Mouse (Mus musculus) midbrain, embryonic 16.5 days (tissue): ENCODE results near the gene Tmem72. TPM values are rescaled to one million over a fixed set of nuclear protein-coding genes. Genes with fewer than 3 reads are reported as not detected.

Experiments used
- ATAC-seq: fragments of 200-750 bp; cut with Nextera tagmentation; 2 replicates; pipeline ENCODE4 v1.8.0; 2017; ENCODE audit warnings: moderate TSS enrichment
- H3K27ac ChIP-seq: fragments of 300-500 bp; sonication (generic); 2 replicates; pipeline ENCODE4 v1.5.1; 2014; ENCODE audit warnings: mild to moderate bottlenecking, low read length, mixed read lengths
- H3K27me3 ChIP-seq: fragments of 300-500 bp; sonication (generic); 2 replicates; pipeline ENCODE4 v1.6.1; 2014; ENCODE audit warnings: low read depth, low read length, mixed read lengths; ENCODE audit not compliant: control insufficient read depth, insufficient read depth
- H3K36me3 ChIP-seq: fragments of 300-500 bp; sonication (generic); 2 replicates; pipeline ENCODE4 v1.6.1; 2014; ENCODE audit warnings: mild to moderate bottlenecking, low read length, moderate library complexity, mixed read lengths; ENCODE audit not compliant: control insufficient read depth, insufficient read depth
- H3K4me1 ChIP-seq: fragments of 300-500 bp; sonication (generic); 2 replicates; pipeline ENCODE4 v1.6.1; 2014; ENCODE audit warnings: mild to moderate bottlenecking, low read length, mixed read lengths; ENCODE audit not compliant: control insufficient read depth, insufficient read depth
- H3K4me2 ChIP-seq: fragments of 300-500 bp; sonication (generic); 2 replicates; pipeline ENCODE4 v1.6.1; 2014; ENCODE audit warnings: mild to moderate bottlenecking, low read length, mixed read lengths
- H3K4me3 ChIP-seq: fragments of 300-500 bp; sonication (generic); 2 replicates; pipeline ENCODE4 v1.5.1; 2014; ENCODE audit warnings: low read depth, mild to moderate bottlenecking, low read length, moderate library complexity, mixed read lengths
- H3K9ac ChIP-seq: fragments of 300-500 bp; sonication (generic); 2 replicates; pipeline ENCODE4 v1.6.1; 2014; ENCODE audit warnings: low read depth, low read length, mixed read lengths
- H3K9me3 ChIP-seq: fragments of 300-500 bp; sonication (generic); replicated peaks from 2 replicates; pipeline ENCODE4 v1.6.1; 2014; ENCODE audit warnings: mild to moderate bottlenecking, low read length, mixed read lengths; ENCODE audit not compliant: control insufficient read depth, poor library complexity, severe bottlenecking
- WGBS: fragments of 180-500 bp; shearing (Covaris S2); extraction: QIAGEN DNeasy Blood & Tissue Kit; methylation state at CpG from one replicate; pipeline ENCODE4 v1.1.7; 2014; 5-methylcytosine and 5-hydroxymethylcytosine counted together
- polyA plus RNA-seq: library from polyadenylated mRNA; unstranded; fragments of >200 nt; fragmentation: Nextera tagmentation; extraction: Ambion mirVana; gene quantifications from 2 replicates; pipeline ENCODE4 v1.2.1, GENCODE M21; 2015

Gene Tmem72
- polyA plus RNA-seq, 1 experiment from 2014 or later, result 0.75 TPM

- Histone ChIP-seq H3K4me1 (0 out of 2 replicates have a peak, but pooled peaks cover 4% of the 10 kb centered on the region), H3K27me3 (no peaks in the 10 kb centered on the region), H3K9me3 (no peaks in the 10 kb centered on the region), H3K4me2 (no peak overlapping the region), H3K27ac (no peak overlapping the region), H3K9ac (no peak overlapping the region), H3K4me3 (no peak overlapping the region), H3K36me3 (no peaks in the 10 kb centered on the region)
- 74% methylated on average over 12 of the region's 12 CpGs for WGBS
- no peak for ATAC-seq
Measured at GRCm38 (mm10) chr6:116666085-116666750, 50.5 kb downstream of the Tmem72 start.

- Histone ChIP-seq H3K27me3 (no peaks in the 10 kb centered on the region), H3K9me3 (no peaks in the 10 kb centered on the region), H3K27ac (no peak overlapping the region), H3K4me3 (no peak overlapping the region), H3K9ac (no peak overlapping the region), H3K4me1 (no peaks in the 10 kb centered on the region), H3K4me2 (no peak overlapping the region), H3K36me3 (no peaks in the 10 kb centered on the region)
- 69% methylated on average over 3 of the region's 3 CpGs for WGBS
- no peak for ATAC-seq
Measured at GRCm38 (mm10) chr6:116664830-116665229, 51.9 kb downstream of the Tmem72 start.

- WGBS, result 75% methylated on average over 6 of the region's 6 CpGs
- Histone ChIP-seq H3K4me2 (no peak overlapping the region), H3K9me3 (no peaks in the 10 kb centered on the region), H3K27me3 (no peaks in the 10 kb centered on the region), H3K9ac (no peak overlapping the region), H3K4me3 (no peak overlapping the region), H3K36me3 (no peaks in the 10 kb centered on the region), H3K4me1 (no peaks in the 10 kb centered on the region), H3K27ac (no peak overlapping the region)
- no peak for ATAC-seq
Measured at GRCm38 (mm10) chr6:116664031-116664430, 52.7 kb downstream of the Tmem72 start.

- ATAC-seq, result no peak
Measured at GRCm38 (mm10) chr6:116663364-116663763, 53.3 kb downstream of the Tmem72 start.

GRCm38 (mm10) chr6:116653684-116654454 is 62.8 kb downstream of the Tmem72 start:
- Histone ChIP-seq H3K36me3 (no peaks in the 10 kb centered on the region), H3K9ac (no peak overlapping the region), H3K27me3 (no peaks in the 10 kb centered on the region), H3K4me2 (no peak overlapping the region), H3K4me3 (no peak overlapping the region), H3K4me1 (no peaks in the 10 kb centered on the region), H3K9me3 (no peaks in the 10 kb centered on the region), H3K27ac (no peak overlapping the region)
- 60% methylated on average over 9 of the region's 9 CpGs for WGBS
- peak; percentile 83 for ATAC-seq

More at GRCm38 (mm10) chr6:116663364-116663763, 53.3 kb downstream of the Tmem72 start:
- H3K4me2 ChIP-seq, result no peak overlapping the region
- 92% methylated on average over 2 of the region's 2 CpGs for WGBS
- H3K9me3 ChIP-seq, result no peaks in the 10 kb centered on the region
- H3K36me3 ChIP-seq, result no peaks in the 10 kb centered on the region
- H3K4me3 ChIP-seq, result no peak overlapping the region
- no peaks in the 10 kb centered on the region for H3K27me3 ChIP-seq
- H3K27ac ChIP-seq, result no peak overlapping the region
- H3K9ac ChIP-seq, result no peak overlapping the region
- H3K4me1 ChIP-seq, result no peaks in the 10 kb centered on the region

GRCm38 (mm10) chr6:116653191-116653590 is 63.5 kb downstream of the Tmem72 start:
- no peak for ATAC-seq
- no peaks in the 10 kb centered on the region for H3K4me1 ChIP-seq
- WGBS, result 80% methylated on average over 3 of the region's 3 CpGs
- H3K27me3 ChIP-seq, result no peaks in the 10 kb centered on the region
- no peak overlapping the region for H3K4me3 ChIP-seq
- H3K9ac ChIP-seq, result no peak overlapping the region
- no peaks in the 10 kb centered on the region for H3K36me3 ChIP-seq
- no peak overlapping the region for H3K27ac ChIP-seq
- H3K4me2 ChIP-seq, result no peak overlapping the region
- H3K9me3 ChIP-seq, result no peaks in the 10 kb centered on the region

- 74% methylated on average over 20 of the region's 20 CpGs for WGBS
- Histone ChIP-seq H3K27me3 (no peaks in the 10 kb centered on the region), H3K9ac (no peak overlapping the region), H3K9me3 (no peaks in the 10 kb centered on the region), H3K27ac (no peak overlapping the region), H3K4me2 (no peak overlapping the region), H3K4me3 (no peak overlapping the region), H3K36me3 (no peaks in the 10 kb centered on the region), H3K4me1 (no peaks in the 10 kb centered on the region)
- no peak for ATAC-seq
Measured at GRCm38 (mm10) chr6:116651437-116652118, 65.1 kb downstream of the Tmem72 start.

- ATAC-seq, result no peak
- no peak within 1 kb of the TSS for H3K4me3 ChIP-seq
- no peak within 1 kb of the TSS for H3K27ac ChIP-seq
- no peaks in the 10 kb centered on the region for H3K27me3 ChIP-seq
- WGBS, result 82% methylated on average over 6 of the region's 6 CpGs
- no peak within 1 kb of the TSS for H3K9ac ChIP-seq
- no peaks in the 10 kb centered on the region for H3K36me3 ChIP-seq
- H3K4me1 ChIP-seq, result no peaks in the 10 kb centered on the region
- no peaks in the 10 kb centered on the region for H3K9me3 ChIP-seq
- H3K4me2 ChIP-seq, result no peak within 1 kb of the TSS
Measured at GRCm38 (mm10) chr6:116650406-116650805, 66.3 kb downstream of the Tmem72 start, which contains the start of gene Depp1. Gene Depp1 (plus strand): TSS chr6:116650609.

- Histone ChIP-seq H3K4me3 (no peak overlapping the region), H3K36me3 (no peaks in the 10 kb centered on the region), H3K4me2 (no peak overlapping the region), H3K9me3 (no peaks in the 10 kb centered on the region), H3K27ac (no peak overlapping the region), H3K4me1 (no peaks in the 10 kb centered on the region), H3K27me3 (no peaks in the 10 kb centered on the region), H3K9ac (no peak overlapping the region)
- ATAC-seq, result no peak
- WGBS, result 91% methylated on average over 7 of the region's 7 CpGs
Measured at GRCm38 (mm10) chr6:116649811-116650210, 66.9 kb downstream of the Tmem72 start.
